Mouse (Mus musculus) urinary bladder, postnatal 4 days (tissue): Measurements from ENCODE around the gene Cdkn1a.

Experiments
- DNase-seq, 2 experiments: peaks; one replicate each; pipeline ENCODE4 v3.0.0; 2021 to 2022; ENCODE audit warnings: low spot score in 2 of 2

Gene Cdkn1a

GRCm38 (mm10) chr17:29081618-29082381 lies 9.0 kb upstream of the Cdkn1a start:
- no peak for DNase-seq

- DNase-seq: no peak
These were observed 7.2 kb upstream of the Cdkn1a start for GRCm38 (mm10) chr17:29083586-29083985.

GRCm38 (mm10) chr17:29084656-29085055 lies 6.1 kb upstream of the Cdkn1a start:
- DNase-seq: peak in 1 of 2 experiments; percentile 50

GRCm38 (mm10) chr17:29085266-29085665 lies 5.5 kb upstream of the Cdkn1a start:
- DNase-seq: peak in 1 of 2 experiments; percentile 47

GRCm38 (mm10) chr17:29086916-29087315 lies 3.9 kb upstream of the Cdkn1a start:
- peak in 1 of 2 experiments; percentile 44 for DNase-seq

- DNase-seq: peak; percentile 15 to 50
These were observed 670 bp downstream of the Cdkn1a start for GRCm38 (mm10) chr17:29091348-29091944.

- peak; percentile 10 to 38 for DNase-seq
These were observed 1.7 kb downstream of the Cdkn1a start for GRCm38 (mm10) chr17:29092497-29092896.

- DNase-seq: peak; percentile 81 to 89
These were observed 2.6 kb downstream of the Cdkn1a start for GRCm38 (mm10) chr17:29093110-29093952.

GRCm38 (mm10) chr17:29093961-29094309 lies 3.2 kb downstream of the Cdkn1a start:
- no peak for DNase-seq

- DNase-seq: peak; percentile 47 to 64
These were observed 3.8 kb downstream of the Cdkn1a start for GRCm38 (mm10) chr17:29094310-29095181.

- DNase-seq: peak; percentile 95
These were observed 4.5 kb downstream of the Cdkn1a start for GRCm38 (mm10) chr17:29095201-29095733.

- peak; percentile 11 to 23 for DNase-seq
These were observed 5.5 kb downstream of the Cdkn1a start for GRCm38 (mm10) chr17:29096245-29096644.

- peak in 1 of 2 experiments; percentile 18 for DNase-seq
These were observed 6.2 kb downstream of the Cdkn1a start for GRCm38 (mm10) chr17:29096851-29097561.

GRCm38 (mm10) chr17:29098291-29098690 lies 7.5 kb downstream of the Cdkn1a start:
- DNase-seq: peak in 1 of 2 experiments; percentile 17

- peak in 1 of 2 experiments; percentile 15 for DNase-seq
These were observed 8.3 kb downstream of the Cdkn1a start for GRCm38 (mm10) chr17:29099076-29099475.

- no peak for DNase-seq
These were observed 9.9 kb downstream of the Cdkn1a start for GRCm38 (mm10) chr17:29100627-29101026.

- DNase-seq: peak in 1 of 2 experiments; percentile 5
These were observed 19.6 kb downstream of the Cdkn1a start for GRCm38 (mm10) chr17:29110356-29110755.

GRCm38 (mm10) chr17:29111332-29111731 lies 20.6 kb downstream of the Cdkn1a start:
- peak in 1 of 2 experiments; percentile 3 for DNase-seq

- peak in 1 of 2 experiments; percentile 16 for DNase-seq
These were observed 23.0 kb downstream of the Cdkn1a start, which contains the start of gene Rab44 for GRCm38 (mm10) chr17:29113591-29114352. TSS of gene Rab44 (plus strand) at chr17:29114145.
